Mouse (Mus musculus) liver, embryonic 18 days (tissue): ENCODE data around the gene Scgb1c1. TPM values are rescaled to one million over a fixed set of nuclear protein-coding genes. Genes with fewer than 3 reads are reported as not detected.

Experiments used
- polyA plus RNA-seq: library from polyadenylated mRNA; depleted of rRNA; stranded (reverse); fragments of >200 nt; gene quantifications from 2 replicates; pipeline ENCODE4 v1.2.3, GENCODE M21; 2012; rRNA removed

The Scgb1c1 gene
- not detected in 2 replicates for polyA plus RNA-seq

GRCm38 (mm10) chr7:140844905-140845665, at the start of gene Scgb1c1:
Gene Scgb1c1 (plus strand): TSS chr7:140845547.

GRCm38 (mm10) chr7:140821653-140822329, 23.6 kb upstream of the Scgb1c1 start, which contains the start of gene Zfp941:
Gene Zfp941 (minus strand): TSS chr7:140822178.

GRCm38 (mm10) chr7:140834968-140835757, 10.2 kb upstream of the Scgb1c1 start, which contains the start of gene Urah:
Gene Urah (plus strand): TSS chr7:140835018.

GRCm38 (mm10) chr7:140847755-140848580, 2.6 kb downstream of the Scgb1c1 start, which contains the start of gene Odf3:
Gene Odf3 (plus strand): TSS chr7:140847805.

GRCm38 (mm10) chr7:140855860-140856784, 10.8 kb downstream of the Scgb1c1 start, which contains the start of gene Gm45785:
Gene Gm45785 (minus strand): TSS chr7:140856331.

GRCm38 (mm10) chr7:140856785-140857549, 11.6 kb downstream of the Scgb1c1 start, which contains the start of gene Ric8a:
Gene Ric8a (plus strand): TSS chr7:140856957.

GRCm38 (mm10) chr7:140857550-140858505, 12.5 kb downstream of the Scgb1c1 start, which contains the start of gene Bet1l:
Gene Bet1l (minus strand): TSS chr7:140857577.

GRCm38 (mm10) chr7:140881696-140882468, 36.5 kb downstream of the Scgb1c1 start, which contains the start of the genes Psmd13 and Sirt3:
Gene Psmd13 (plus strand): TSS chr7:140881968.
Gene Sirt3 (minus strand): TSS chr7:140882309.

Other genes starting within 250 kb of the Scgb1c1 start
- gene Olfr46, start 244.3 kb upstream of the Scgb1c1 start, polyA plus RNA-seq: not detected in 2 replicates
- not detected in 2 replicates for gene Olfr61, start 216.6 kb upstream of the Scgb1c1 start, polyA plus RNA-seq
- not detected in 2 replicates for gene Olfr53, start 199.1 kb upstream of the Scgb1c1 start, polyA plus RNA-seq
- not detected in 2 replicates for gene Olfr539, start 185.6 kb upstream of the Scgb1c1 start, polyA plus RNA-seq
- gene Olfr45, start 163.6 kb upstream of the Scgb1c1 start, polyA plus RNA-seq: not detected in 2 replicates
- not detected in 2 replicates for gene Olfr541, start 148.3 kb upstream of the Scgb1c1 start, polyA plus RNA-seq
- gene Cyp2e1, start 81.8 kb upstream of the Scgb1c1 start, polyA plus RNA-seq: 60.5 and 91.1 TPM in 2 replicates
- gene Syce1, start 57.7 kb upstream of the Scgb1c1 start, polyA plus RNA-seq: 0.06 and 0.07 TPM in 2 replicates
- gene Zfp941, start 23.4 kb upstream of the Scgb1c1 start, polyA plus RNA-seq: 0.17 and 0.21 TPM in 2 replicates
- gene Urah, start 10.5 kb upstream of the Scgb1c1 start, polyA plus RNA-seq: 112 and 142 TPM in 2 replicates
- not detected in 2 replicates for gene Odf3, start 2.3 kb downstream of the Scgb1c1 start, polyA plus RNA-seq
- not detected in 2 replicates for gene Gm45785, start 10.8 kb downstream of the Scgb1c1 start, polyA plus RNA-seq
- 17.1 and 20.2 TPM in 2 replicates for gene Ric8a, start 11.4 kb downstream of the Scgb1c1 start, polyA plus RNA-seq
- gene Bet1l, start 12.0 kb downstream of the Scgb1c1 start, polyA plus RNA-seq: 18.5 TPM in 2 replicates
- gene Psmd13, start 36.4 kb downstream of the Scgb1c1 start, polyA plus RNA-seq: 36.4 TPM in 2 replicates
- gene Sirt3, start 36.8 kb downstream of the Scgb1c1 start, polyA plus RNA-seq: 46.5 and 51.9 TPM in 2 replicates
- 0.19 and 0.20 TPM in 2 replicates for gene Cox8b, start 54.9 kb downstream of the Scgb1c1 start, polyA plus RNA-seq
- 61.4 and 61.9 TPM in 2 replicates for gene Nlrp6, start 75.4 kb downstream of the Scgb1c1 start, polyA plus RNA-seq
- 12.3 and 13.2 TPM in 2 replicates for gene Pgghg, start 95.8 kb downstream of the Scgb1c1 start, polyA plus RNA-seq
- 0.67 and 0.85 TPM in 2 replicates for gene Ifitm5, start 104.7 kb downstream of the Scgb1c1 start, polyA plus RNA-seq
- gene Gm45717, start 110.4 kb downstream of the Scgb1c1 start, polyA plus RNA-seq: 0.14 TPM in 1 of 2 replicates, not detected in the other
- 552 and 564 TPM in 2 replicates for gene Ifitm2, start 110.4 kb downstream of the Scgb1c1 start, polyA plus RNA-seq
- gene Ifitm1, start 121.7 kb downstream of the Scgb1c1 start, polyA plus RNA-seq: 53.0 and 54.4 TPM in 2 replicates
- 164 and 239 TPM in 2 replicates for gene Ifitm3, start 165.2 kb downstream of the Scgb1c1 start, polyA plus RNA-seq
- 193 and 325 TPM in 2 replicates for gene Ifitm6, start 172.4 kb downstream of the Scgb1c1 start, polyA plus RNA-seq
- gene Gm17387, start 183.6 kb downstream of the Scgb1c1 start, polyA plus RNA-seq: not detected in 2 replicates
- 0.46 and 0.61 TPM in 2 replicates for gene B4galnt4, start 215.6 kb downstream of the Scgb1c1 start, polyA plus RNA-seq
- 0.74 and 0.85 TPM in 2 replicates for gene Pkp3, start 232.7 kb downstream of the Scgb1c1 start, polyA plus RNA-seq